Mouse (Mus musculus) adrenal gland, adult 2 months (tissue): Measurements from ENCODE around the gene Fgf2. TPM values are rescaled to one million over a fixed set of nuclear protein-coding genes. Genes with fewer than 3 reads are reported as not detected.

ENCODE experiments used
- DNase-seq: peaks from one replicate; pipeline ENCODE4 v3.0.0; 2021
- polyA plus RNA-seq: library from polyadenylated mRNA; depleted of rRNA; stranded (reverse); fragments of >200 nt; gene quantifications from 2 replicates; pipeline ENCODE4 v1.2.3, GENCODE M21; 2012
- total RNA-seq, 2 experiments: library from RNA; stranded (reverse); gene quantifications; 2 replicates each; pipeline ENCODE4 v1.2.3; 2021

Fgf2 gene
- total and polyA plus RNA-seq, 3 experiments = 1.7 to 4.7 (median 4.3) TPM

DNA sequence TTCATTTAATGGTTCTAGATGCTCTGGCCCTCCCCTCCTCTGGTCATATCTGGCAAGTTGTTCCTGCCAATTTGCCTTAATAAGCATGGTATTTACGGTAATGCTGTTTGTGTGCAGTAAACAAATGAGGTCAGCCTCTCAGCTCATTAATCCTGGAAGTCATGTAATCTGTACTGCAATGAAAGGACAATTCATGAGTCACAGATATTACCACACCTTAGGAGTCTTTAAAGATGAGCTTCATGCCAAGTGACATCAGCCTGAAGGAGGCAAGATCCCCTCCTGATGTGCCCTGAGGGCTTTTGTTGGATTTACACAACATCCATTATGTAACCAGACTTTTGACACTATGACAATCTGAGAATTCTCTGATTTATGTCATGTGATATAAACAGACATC lies 6.6 kb downstream of the Fgf2 start:
- DNase-seq = no peak

DNA sequence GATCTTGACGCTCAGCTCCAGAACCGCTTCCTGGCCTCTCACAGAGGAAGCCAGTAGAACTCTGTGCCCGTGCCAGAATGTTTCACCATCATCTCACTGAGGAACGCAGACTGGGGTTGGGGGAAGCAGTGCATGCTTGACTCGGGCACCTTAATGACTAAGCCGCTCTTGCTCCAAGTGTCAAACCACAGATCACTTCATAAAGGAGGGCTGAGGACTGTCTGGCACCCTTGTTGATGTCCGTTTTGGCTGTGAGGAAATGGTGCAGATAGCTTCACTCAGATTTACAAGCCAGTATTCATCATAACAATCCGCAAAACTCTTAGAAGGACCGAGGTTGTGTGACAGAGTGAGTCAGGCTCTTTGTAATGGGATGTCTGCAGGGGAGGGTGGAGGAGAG lies 12.6 kb downstream of the Fgf2 start:
- peak; percentile 17 for DNase-seq

DNA sequence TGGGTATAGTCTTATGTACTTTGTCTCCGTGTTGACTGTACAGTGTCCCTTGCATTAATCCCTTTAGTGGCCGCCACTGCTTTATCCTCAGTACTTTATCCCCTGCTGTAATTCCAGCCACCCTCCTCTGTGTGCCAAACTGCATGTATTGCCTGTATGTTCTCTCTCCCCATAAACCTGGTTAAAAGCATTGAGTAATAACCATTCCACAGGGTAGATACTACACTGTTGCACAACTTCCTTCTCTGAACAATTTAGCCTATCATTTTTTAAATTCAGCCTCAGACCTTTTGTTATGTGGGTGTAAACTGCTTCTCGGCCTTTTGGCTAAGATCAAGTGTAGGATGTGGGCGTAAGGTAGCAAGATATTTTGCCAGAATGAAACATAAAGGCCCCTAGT lies 17.0 kb downstream of the Fgf2 start:
- no peak for DNase-seq

DNA sequence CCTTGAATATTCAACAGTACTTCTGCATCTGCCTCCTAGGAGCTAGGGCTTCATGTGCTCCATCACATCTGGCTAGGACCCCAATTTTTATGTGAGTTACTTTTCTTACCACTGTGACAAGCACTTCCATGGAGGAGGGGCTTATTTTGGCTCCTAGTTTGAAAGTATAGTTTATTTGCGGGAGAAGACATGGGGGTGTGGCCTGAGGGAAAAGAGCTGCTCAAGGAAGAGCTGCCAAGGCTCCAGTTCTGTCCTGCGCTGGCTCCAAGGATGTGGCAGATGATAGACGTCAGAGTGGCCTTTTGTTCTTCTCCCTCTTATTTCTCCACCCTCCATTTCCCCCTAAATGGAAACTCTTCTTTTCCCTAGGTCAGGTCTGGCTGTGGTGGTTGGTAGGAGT lies 17.8 kb downstream of the Fgf2 start:
- no peak for DNase-seq

DNA sequence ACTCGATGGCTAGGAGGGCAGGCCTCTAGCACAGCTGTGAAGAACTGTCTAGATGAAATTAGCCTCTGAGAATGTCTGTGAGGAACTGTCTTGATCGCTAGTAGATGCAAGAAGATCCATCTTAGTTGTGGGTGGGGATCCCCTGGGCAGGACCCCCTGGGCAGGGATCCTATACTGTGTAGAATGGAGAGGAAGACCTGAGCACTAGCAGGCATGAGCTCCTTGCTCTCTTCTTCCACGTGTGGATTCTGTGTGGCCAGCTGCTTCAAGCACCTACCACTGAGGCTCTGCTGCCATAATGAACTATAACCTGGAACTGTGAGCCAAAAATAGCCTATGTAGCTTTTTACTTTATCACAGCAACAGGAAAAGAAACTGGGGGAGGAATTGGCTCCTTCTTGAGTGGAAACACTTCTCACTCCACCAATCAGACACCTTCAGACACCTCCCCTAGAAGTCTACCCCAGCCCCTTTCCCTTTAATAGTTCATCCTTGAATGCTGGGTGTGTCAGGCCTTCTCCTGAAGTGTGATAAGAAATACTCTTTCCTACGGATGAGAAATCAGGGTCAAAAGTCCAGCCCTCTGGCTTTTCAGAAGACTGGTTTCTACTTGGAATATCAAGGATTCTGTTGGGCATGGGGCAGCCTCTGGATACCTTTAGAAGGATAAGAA lies 18.4 kb downstream of the Fgf2 start:
- DNase-seq = no peak

DNA sequence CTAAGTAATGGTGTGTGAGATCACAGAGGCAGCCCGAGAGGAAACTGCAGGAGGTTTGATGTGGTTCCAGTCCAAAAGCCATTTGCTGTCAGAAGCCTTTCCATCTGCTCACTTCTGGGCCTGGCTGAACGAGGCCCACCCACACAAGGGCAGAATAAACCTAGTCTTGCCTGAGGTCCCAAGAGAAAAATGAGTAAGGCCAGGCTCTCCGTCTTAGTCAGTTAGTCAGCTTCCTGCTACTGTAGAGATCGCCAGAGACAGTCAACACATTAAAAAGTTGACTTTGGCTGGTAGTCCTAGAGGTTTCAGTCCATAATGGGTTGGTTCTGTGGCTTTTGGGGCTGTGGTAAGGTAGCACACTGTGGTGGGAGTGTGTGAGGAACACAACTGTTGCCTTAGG lies 22.3 kb downstream of the Fgf2 start:
- DNase-seq = no peak

DNA sequence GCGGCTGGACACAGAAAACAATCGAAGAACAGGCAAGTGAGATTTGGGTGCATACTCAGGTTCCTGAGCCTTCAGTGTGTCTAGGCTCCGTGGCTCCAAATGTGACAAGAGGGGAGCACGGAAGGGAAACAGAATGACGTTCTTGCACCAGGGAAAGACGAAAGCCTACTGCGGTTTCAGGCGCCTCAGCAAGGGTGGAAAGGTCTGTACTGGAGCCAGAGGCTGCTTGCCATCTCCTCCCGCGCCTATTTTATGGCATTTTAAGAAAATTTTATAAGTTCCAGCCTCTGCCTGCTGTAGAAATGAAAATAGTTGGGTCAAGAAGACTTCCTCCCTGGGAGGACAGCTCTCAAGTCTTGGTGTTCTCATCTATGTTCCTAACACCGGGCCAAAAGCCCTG lies 25.6 kb downstream of the Fgf2 start:
- DNase-seq = no peak

DNA sequence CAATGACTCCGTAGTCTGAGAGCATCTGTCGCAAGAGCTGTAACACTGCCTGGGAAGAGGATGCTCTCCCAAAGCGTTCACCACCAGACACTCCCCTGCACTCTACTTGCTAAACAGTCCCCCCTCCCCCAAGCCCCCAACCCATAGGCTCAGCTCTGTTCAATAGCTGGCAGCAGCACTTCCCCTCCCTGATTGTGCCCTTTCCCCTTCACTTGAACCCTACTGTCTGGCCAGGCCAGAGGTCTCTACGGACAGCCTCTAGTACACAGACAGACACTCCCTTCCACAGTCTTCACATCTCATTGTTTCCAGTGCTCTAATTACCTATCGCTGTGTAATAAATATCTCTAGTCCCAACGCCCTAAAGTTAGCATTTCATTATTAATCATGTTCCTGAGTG lies 29.8 kb downstream of the Fgf2 start:
- no peak for DNase-seq

DNA sequence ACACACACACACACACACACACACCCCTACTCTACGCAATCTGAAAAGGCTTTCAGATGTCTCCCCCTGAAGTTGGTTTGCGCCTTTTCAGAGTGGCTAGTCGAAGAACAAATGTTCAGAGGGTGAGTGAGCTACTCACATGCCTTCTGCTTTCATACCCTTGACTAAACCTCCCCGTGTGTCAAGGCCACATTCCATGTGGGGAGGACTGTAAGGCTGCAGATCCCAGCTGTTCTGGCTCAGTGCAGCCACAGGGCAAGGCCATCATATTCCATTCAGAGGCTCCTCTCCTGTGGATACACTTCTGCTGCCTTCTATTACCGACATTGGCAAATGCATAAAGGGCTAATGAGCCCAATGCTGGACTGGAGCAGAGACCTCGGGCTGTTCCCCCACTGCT lies 30.3 kb downstream of the Fgf2 start:
- peak; percentile 75 for DNase-seq

DNA sequence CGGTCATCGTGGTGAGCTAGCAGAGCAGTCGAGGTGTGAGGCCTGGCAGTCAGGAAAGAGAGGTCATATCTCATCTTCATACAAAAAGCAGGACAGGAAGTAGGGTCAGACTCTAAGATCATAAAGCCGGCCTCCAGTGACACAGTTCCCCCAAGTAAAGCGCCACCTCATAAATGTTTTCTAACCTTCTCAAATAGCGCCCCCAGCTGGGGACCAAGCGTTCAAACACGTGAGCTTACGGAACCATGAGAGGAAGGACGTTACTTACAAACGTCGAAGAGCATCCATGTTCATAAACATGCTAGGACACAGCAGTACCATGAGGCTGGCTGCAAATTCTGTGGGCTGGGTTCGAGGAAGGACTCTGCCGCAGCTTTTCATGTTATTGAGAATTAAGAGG lies 31.1 kb downstream of the Fgf2 start:
- DNase-seq = no peak

DNA sequence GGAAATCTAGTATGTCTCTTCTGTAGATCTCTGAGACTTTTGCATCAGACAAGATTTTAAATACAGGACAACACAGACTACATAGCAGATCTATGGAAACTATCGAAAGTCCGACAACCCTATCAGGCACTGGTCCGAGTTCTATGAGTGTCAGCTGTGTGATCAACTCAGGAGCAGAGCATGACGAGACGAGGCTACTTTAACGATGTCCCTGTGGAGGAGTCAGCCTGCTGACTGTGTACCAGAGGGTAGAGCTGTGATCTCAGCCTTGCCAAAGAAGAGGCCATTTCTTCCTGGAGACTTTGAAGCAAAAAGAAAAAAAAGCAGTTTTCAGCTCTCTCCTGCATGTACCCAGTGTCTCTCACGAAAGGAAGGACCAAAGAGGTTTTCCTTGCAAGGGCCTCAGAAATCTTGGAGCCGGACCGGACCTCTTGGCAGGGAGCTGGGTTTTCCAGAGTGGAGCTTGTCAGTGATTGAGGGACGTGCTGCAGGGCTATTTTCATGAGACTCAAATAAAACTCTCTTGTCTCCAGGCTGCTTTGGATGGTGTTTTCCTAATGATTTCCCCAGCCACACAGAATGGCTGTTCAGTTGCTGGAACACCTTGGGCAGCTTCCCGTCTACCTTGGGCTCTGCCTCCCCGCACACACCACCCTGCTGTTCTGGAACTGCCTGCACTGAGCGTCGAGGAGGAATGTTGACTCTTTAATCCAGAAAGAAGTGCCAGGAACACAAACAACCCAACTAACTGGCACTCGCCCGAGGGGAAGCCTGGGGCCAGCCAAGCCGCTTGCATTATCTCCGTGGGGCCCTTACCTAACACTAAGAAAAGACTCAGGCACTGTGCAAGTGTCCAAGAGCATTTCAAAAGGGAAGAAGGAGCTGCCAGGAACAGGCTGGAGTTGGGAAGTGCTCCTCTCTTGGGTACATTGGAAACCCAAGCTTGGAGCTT lies 32.1 kb downstream of the Fgf2 start:
- DNase-seq = peak; percentile 49

DNA sequence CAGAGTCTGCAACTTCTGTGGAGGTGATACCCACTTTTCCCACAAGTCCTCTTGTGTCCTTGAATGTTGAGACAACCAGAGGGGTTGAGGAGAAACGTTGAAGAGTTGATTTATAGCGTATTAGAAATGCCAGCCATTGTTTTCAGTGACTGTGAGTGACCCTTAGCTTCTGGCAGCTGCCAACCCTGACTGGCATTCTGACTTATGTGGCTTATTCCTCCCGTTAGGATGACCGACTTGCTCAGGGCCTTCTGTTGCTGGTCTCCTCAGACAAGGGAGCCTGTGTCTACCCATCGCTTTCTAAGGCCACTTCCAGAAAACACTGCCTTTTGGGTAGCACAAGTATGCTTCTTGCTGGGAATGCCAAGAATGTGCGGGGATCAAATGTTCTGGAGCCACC lies 33.3 kb downstream of the Fgf2 start:
- DNase-seq = no peak

DNA sequence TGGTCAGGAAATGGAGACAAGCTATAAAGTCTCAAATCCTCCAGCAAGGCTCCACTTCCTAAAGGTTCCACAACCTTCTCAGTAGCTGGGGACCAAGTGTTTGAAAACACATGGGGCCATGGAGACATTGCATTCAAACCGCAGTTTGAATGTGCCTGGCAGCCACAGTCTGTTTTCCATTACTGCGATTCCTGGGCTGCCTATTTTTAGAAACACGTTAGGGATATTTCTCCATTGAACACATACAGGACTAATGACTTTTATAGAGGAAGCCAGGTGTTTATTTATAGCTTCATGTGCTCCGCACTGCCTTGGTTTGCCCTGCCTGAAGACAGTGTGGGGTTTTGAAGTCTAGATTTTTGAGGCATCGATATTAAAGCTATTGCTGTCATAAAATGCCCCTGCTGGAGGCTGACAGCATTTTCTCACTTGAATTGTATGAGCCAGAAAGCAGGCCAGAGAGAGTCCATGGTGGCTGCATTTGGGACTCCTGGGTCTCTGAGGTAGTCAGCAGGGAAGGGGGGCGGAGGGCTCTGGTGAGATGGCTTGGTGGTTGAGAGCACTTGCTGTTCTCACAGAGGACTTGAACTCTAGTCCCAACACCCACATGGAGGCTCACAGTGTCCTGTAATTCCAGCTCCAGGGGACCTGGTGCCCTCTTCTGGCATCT lies 35.1 kb downstream of the Fgf2 start:
- no peak for DNase-seq

DNA sequence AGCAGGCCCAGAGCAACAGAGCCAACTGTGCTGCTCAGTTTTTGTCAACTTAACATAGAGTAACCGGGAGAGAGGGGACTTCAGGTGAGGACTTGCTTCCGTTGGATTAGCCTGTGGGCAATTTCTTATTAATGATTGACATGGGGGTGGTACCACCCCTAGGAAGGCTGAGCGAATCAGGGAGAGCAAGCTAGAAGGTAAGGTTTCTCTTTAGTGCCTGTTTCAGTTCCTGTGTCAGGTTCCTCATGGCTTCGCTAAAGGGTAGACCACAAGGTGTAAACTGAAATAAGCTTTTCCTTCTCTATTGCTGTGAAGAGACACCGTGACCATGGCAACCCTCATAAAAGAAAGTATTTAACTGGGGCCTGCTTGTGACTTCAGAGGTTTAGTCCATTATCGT lies 39.2 kb downstream of the Fgf2 start:
- DNase-seq = no peak

DNA sequence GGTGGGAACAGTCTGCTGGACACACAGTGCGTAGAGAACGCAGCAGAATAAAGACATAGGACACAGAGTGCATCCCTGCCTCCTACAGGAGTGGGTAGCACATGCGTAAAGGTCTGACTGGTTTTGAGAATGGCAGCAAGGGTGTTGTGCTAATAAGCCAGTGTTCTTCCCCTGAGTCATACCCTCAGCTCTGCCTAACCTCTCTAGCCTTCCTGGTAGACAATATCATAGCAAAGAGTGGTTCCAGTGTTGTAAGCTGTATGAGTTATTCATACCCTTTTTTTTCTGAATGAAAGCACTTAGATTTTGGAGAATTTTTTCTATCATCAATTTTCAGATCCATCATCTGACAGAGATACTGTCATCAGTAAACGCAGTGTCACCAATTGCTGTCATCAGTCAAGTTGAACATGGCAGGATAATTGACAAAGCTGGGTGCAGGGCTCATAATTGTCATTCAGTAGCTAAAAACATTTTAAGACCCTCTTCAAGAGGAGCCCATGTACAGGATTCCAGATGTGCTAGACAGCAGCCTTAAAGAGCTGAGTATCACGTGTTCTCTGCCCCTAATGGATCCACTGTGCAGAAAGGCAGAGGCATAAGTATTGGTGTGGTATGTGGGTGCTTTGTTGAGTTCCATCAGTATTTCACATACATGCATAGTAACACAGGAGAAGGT lies 48.9 kb downstream of the Fgf2 start:
- no peak for DNase-seq

DNA sequence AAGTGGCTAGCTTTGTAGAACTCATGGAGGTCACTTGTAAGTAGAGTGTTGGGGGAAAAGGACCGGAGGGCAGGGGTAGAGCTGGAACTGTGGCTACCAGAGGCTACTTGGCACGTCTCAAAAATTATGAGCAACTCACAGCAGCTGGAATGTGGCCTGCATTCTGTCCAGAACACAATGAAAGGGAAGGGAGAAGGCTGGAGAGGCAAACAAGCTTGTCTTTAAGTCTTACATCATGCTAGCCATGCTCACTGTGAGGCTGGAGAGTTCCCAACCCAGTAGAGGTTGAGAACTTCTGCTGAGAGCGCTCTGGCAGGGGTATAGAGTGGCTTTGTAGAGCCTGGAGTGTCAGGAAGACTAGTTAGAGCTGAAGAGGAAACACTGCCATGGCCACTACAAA lies 49.5 kb downstream of the Fgf2 start:
- no peak for DNase-seq

DNA sequence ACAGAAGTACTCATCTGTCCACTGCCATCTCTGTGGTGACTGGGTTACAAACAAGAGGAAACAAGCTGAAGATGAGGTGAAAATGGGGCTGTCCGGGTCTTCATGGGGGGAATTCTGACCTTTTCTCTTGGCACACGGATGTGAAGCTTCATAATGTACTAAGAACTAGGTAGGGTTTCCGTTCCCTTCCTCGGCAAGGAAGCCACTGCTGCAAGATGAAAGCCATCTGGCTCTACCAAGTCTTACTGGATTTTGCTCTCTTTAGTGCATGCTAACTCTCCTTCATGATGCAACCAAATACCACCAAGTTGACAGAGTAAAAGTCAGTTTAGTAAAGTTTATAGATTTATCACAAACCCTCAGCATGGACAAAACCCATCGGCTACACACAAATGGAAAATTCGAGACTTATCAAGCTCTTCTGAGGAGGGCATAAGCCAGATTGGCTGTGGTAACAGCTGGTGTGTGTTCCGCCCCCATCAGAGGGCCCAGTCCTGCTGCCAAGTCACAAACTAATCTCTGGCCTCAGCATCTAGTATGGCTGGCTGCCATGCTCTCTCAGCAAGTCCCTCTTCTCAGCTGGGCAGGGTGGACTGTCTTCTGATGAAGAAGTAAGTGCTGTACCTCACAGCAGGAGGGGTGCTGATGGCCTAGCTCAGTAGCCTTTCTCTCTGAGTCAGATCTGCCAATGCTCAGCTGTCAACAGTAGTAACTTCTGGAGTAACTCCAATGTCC lies 50.7 kb downstream of the Fgf2 start:
- no peak for DNase-seq

DNA sequence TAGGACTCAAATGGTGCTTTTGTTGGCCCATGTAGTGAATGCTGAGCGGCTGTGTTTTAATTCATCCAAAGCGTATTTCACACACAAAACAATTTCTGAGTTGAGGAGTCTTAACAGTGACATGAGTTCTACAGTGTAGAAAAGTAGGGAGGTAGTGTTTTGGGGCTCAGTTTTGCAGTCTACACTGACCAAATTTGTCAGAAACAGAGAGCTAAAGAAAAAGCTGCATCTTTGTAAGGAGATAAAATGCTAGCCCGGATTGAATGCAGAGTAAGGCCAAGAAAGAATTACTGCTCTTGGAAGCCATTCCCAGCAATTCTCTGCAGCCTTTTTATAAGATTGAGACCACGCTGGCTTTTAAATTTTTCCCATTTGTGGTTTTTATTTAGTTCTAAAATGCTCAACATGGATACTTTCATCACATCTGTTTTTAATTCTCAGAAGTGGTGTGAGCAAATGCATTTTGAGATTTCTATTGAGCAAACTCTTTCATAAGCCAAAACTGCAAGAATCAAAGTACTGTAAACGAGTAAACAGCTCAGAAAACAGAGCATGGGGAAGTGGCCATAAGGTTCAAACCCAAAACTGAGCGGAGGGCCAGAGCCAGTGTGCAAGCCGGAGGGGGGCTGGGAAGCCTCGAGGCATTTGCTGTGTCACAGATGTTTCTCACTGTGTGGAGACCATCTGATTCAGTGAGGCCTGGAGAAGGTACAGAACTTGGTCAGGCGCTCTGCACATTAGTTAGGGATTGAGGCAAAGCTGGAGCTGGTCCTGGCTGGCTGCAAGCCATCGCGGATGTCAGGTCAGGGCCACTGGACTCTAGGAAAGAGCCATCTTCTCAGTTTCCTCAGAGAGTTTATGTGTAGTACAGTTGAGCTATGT lies 53.8 kb downstream of the Fgf2 start:
- DNase-seq = peak; percentile 79

DNA sequence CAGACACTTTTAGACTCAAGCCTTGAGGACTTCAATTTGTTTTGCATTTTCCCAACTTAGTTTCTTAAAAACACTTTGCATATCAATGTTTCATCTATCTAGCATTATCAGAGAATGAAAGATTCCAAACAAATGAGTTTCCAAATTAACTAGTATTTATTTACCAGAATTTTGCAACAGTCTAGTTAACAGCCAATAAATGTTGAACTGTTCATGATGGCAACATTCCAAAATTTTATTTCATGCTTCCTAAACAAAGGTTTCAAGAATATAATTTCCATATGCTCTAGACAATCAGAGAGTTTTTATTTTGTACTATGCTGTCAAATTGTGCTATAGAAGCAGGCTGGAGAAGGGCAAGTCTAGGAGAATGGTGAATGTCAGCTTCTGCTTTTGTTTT lies 59.5 kb downstream of the Fgf2 start:
- no peak for DNase-seq

DNA sequence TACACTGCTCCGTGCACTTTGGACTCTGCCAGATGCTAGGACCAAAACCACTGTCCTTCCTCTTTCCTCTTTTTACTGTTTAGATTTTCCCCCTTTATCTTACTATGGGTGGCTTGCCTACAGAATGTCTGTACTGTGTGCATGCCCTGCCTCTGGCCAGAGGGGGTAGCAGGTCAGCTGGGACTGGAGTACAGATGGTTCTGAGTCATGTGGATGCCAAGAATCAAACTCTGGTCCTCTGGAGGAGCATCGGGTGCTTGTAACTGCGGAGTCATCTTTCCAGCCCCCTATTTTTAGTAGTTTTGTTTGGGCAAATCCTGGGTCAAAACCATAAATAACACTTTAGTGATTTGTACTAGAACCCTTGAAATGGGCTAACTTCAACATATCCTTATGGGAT lies 65.3 kb downstream of the Fgf2 start:
- DNase-seq = no peak
